Mouse (Mus musculus) C2C12 (cell line): ENCODE results near the gene Pglyrp1. TPM values are rescaled to one million over a fixed set of nuclear protein-coding genes. Genes with fewer than 3 reads are reported as not detected.

Source experiments
- H3K27me3 ChIP-seq: one replicate; pipeline ENCODE4 v1.6.1; 2011; ENCODE audit not compliant: control insufficient read depth, insufficient read depth, insufficient read length
- H3K36me3 ChIP-seq: one replicate; pipeline ENCODE4 v1.6.1; 2011; ENCODE audit not compliant: control insufficient read depth, insufficient read depth
- H3K4me3 ChIP-seq: one replicate; pipeline ENCODE4 v1.5.1; 2011; ENCODE audit warnings: mild to moderate bottlenecking, control low read depth; ENCODE audit not compliant: poor library complexity, insufficient read depth, severe bottlenecking
- H3K79me2 ChIP-seq: one replicate; pipeline ENCODE4 v1.6.1; 2011; ENCODE audit not compliant: control insufficient read depth, insufficient read depth
- H3K79me3 ChIP-seq: one replicate; pipeline ENCODE4 v1.6.1; 2011; ENCODE audit warnings: low read depth, control low read depth
- H3ac ChIP-seq: one replicate; pipeline ENCODE3; 2011; ENCODE audit warnings: low read depth; ENCODE audit not compliant: control insufficient read depth, insufficient read length
- CEBPB ChIP-seq: IDR thresholded peaks from one replicate; pipeline ENCODE4 v1.6.1; 2011; ENCODE audit warnings: low read depth, mild to moderate bottlenecking, control low read depth, moderate library complexity
- CTCF ChIP-seq: IDR thresholded peaks from one replicate; pipeline ENCODE4 v1.5.1; 2011; ENCODE audit not compliant: control insufficient read depth, insufficient read depth, insufficient read length
- FOSL1 ChIP-seq: IDR thresholded peaks from one replicate; pipeline ENCODE4 v1.8.0; 2011; ENCODE audit warnings: mild to moderate bottlenecking, low read length; ENCODE audit not compliant: poor library complexity, insufficient read depth, severe bottlenecking
- MAX ChIP-seq: IDR thresholded peaks from one replicate; pipeline ENCODE4 v1.6.1; 2011; ENCODE audit warnings: mild to moderate bottlenecking, control low read depth
- MYOD1 ChIP-seq: IDR thresholded peaks from one replicate; pipeline ENCODE4 v1.6.1; 2011; ENCODE audit warnings: low read depth; ENCODE audit not compliant: control insufficient read depth, insufficient read length
- MYOG ChIP-seq: IDR thresholded peaks from one replicate; pipeline ENCODE4 v1.6.1; 2011; ENCODE audit not compliant: control insufficient read depth, insufficient read length; ENCODE audit errors: extremely low read depth
- USF1 ChIP-seq: IDR thresholded peaks from one replicate; pipeline ENCODE4 v1.6.1; 2011; ENCODE audit warnings: low read depth, mild to moderate bottlenecking, control low read depth, moderate library complexity
- polyA plus RNA-seq: library from polyadenylated mRNA; unstranded; fragments of >200 nt; fragmentation: generic; extraction: Trizol; gene quantifications from one replicate; pipeline ENCODE4 v1.2.1, GENCODE M21; 2012; ENCODE audit warnings: missing spikeins

The Pglyrp1 gene
- polyA plus RNA-seq, 1 experiment = 0.05 TPM

- no peak overlapping the region for H3K4me3 ChIP-seq
- no peak overlapping the region for H3ac ChIP-seq
- no peaks in the 10 kb centered on the region for H3K27me3 ChIP-seq
- H3K79me2 ChIP-seq = no peaks in the 10 kb centered on the region
- TF ChIP-seq USF1 = no peak
- no peaks in the 10 kb centered on the region for H3K36me3 ChIP-seq
- no peaks in the 10 kb centered on the region for H3K79me3 ChIP-seq
These were observed 31.4 kb downstream of the Pglyrp1 start for GRCm38 (mm10) chr7:18902486-18902885.

- Histone ChIP-seq H3K36me3 (no peaks in the 10 kb centered on the region), H3K4me3 (no peak overlapping the region), H3K27me3 (no peaks in the 10 kb centered on the region), H3K79me3 (no peaks in the 10 kb centered on the region), H3K79me2 (no peaks in the 10 kb centered on the region), H3ac (no peak overlapping the region)
- TF ChIP-seq CTCF = no peak
- TF ChIP-seq USF1 = no peak
- TF ChIP-seq MYOD1 = no peak
- TF ChIP-seq MAX = no peak
- TF ChIP-seq CEBPB = no peak
- TF ChIP-seq FOSL1 = no peak
These were observed 33.8 kb downstream of the Pglyrp1 start for GRCm38 (mm10) chr7:18904971-18905370.

GRCm38 (mm10) chr7:18909797-18910196, 38.7 kb downstream of the Pglyrp1 start:
- H3K4me3 ChIP-seq = peak overlapping the region; percentile 51
- no peaks in the 10 kb centered on the region for H3K79me2 ChIP-seq
- TF ChIP-seq FOSL1 = no peak
- TF ChIP-seq USF1 = no peak
- TF ChIP-seq CEBPB = no peak
- no peak for TF ChIP-seq MYOD1
- TF ChIP-seq MYOG = no peak
- no peak for TF ChIP-seq CTCF
- no peak for TF ChIP-seq MAX

GRCm38 (mm10) chr7:18910241-18910831, 39.2 kb downstream of the Pglyrp1 start, which contains the start of gene Ccdc61:
Gene Ccdc61 (minus strand): TSS chr7:18910415.
- Histone ChIP-seq H3ac (peak within 1 kb of the TSS; percentile 70), H3K4me3 (peak within 1 kb of the TSS; percentile 51), H3K79me3 (no peaks in the 10 kb centered on the region), H3K36me3 (no peaks in the 10 kb centered on the region), H3K79me2 (no peaks in the 10 kb centered on the region), H3K27me3 (no peaks in the 10 kb centered on the region)
- peak; percentile 78 for TF ChIP-seq USF1
- TF ChIP-seq CTCF = no peak

More at GRCm38 (mm10) chr7:18909797-18910196, 38.7 kb downstream of the Pglyrp1 start:
- H3K27me3 ChIP-seq = no peaks in the 10 kb centered on the region
- no peaks in the 10 kb centered on the region for H3K79me3 ChIP-seq
- H3ac ChIP-seq = peak overlapping the region; percentile 70
- H3K36me3 ChIP-seq = no peaks in the 10 kb centered on the region

GRCm38 (mm10) chr7:18916254-18916653, 45.1 kb downstream of the Pglyrp1 start:
- no peaks in the 10 kb centered on the region for H3K79me2 ChIP-seq
- H3K4me3 ChIP-seq = no peak overlapping the region
- H3ac ChIP-seq = no peak overlapping the region
- no peaks in the 10 kb centered on the region for H3K36me3 ChIP-seq
- H3K27me3 ChIP-seq = peaks cover 3% of the 10 kb centered on the region
- H3K79me3 ChIP-seq = no peaks in the 10 kb centered on the region
- TF ChIP-seq FOSL1 (no peak), CTCF (no peak), USF1 (no peak), MAX (no peak), MYOG (no peak), MYOD1 (no peak), CEBPB (no peak)

- Histone ChIP-seq H3K4me3 (no peak overlapping the region), H3K27me3 (peaks cover 4% of the 10 kb centered on the region), H3ac (no peak overlapping the region), H3K79me3 (no peaks in the 10 kb centered on the region), H3K79me2 (no peaks in the 10 kb centered on the region), H3K36me3 (no peaks in the 10 kb centered on the region)
- no peak for TF ChIP-seq MYOG
- no peak for TF ChIP-seq CTCF
- TF ChIP-seq MYOD1 = no peak
- no peak for TF ChIP-seq MAX
- TF ChIP-seq FOSL1 = no peak
- TF ChIP-seq CEBPB = no peak
These were observed 46.8 kb downstream of the Pglyrp1 start for GRCm38 (mm10) chr7:18917931-18918330.
